Mouse (Mus musculus) liver, adult 2 months (tissue): Measurements from ENCODE around the gene Insrr.

Experiments
- CTCF ChIP-seq: fragments of 200-500 bp; IDR thresholded peaks from 2 replicates; pipeline ENCODE4 v1.5.1; 2011; ENCODE audit warnings: low read depth, low read length, control low read depth
- POLR2A ChIP-seq: fragments of 200-500 bp; IDR thresholded peaks from 2 replicates; pipeline ENCODE4 v1.6.1; 2011; ENCODE audit warnings: low read length, control low read depth; ENCODE audit not compliant: insufficient read depth; ENCODE audit errors: extremely low read depth

DNA sequence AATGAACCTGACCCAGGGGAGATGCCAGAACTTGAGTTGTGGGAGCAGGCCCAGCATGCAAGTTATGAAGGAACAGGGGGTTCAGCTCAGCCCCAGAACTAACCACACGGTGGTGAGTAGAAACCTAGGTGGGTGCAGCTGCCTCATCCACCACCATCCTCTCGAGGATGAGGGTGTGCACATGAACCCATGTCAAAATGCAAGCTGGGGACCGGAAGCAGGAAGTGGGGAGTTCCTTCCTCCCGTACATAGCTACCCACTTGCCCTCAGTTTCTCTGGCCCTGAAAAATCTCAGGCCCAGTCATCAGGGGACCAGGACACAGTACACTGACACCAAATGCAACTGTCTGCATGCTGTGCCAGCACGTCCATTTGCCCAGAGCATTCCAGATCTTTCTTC lies 50.9 kb downstream of the Insrr start:
- no peak for TF ChIP-seq POLR2A
- TF ChIP-seq CTCF: no peak
